Mouse (Mus musculus) yolk sac, embryonic 10.5 days (tissue): ENCODE data around the gene Cog1.
A peak's percentile ranks its signal among the peaks of the same experiment; 100 is the strongest.

Source experiments
- DNase-seq: peaks from one replicate; pipeline ENCODE4 v3.0.0-alpha.2; 2017; ENCODE audit warnings: low spot score

Gene Cog1

GRCm38 (mm10) chr11:113699643-113700042, 50.7 kb downstream of the Cog1 start:
- DNase-seq: no peak

GRCm38 (mm10) chr11:113703758-113704157, 54.8 kb downstream of the Cog1 start:
- DNase-seq: peak; percentile 63

GRCm38 (mm10) chr11:113705966-113706652, 57.1 kb downstream of the Cog1 start:
- no peak for DNase-seq

GRCm38 (mm10) chr11:113708629-113709213, 59.8 kb downstream of the Cog1 start:
- no peak for DNase-seq

DNA sequence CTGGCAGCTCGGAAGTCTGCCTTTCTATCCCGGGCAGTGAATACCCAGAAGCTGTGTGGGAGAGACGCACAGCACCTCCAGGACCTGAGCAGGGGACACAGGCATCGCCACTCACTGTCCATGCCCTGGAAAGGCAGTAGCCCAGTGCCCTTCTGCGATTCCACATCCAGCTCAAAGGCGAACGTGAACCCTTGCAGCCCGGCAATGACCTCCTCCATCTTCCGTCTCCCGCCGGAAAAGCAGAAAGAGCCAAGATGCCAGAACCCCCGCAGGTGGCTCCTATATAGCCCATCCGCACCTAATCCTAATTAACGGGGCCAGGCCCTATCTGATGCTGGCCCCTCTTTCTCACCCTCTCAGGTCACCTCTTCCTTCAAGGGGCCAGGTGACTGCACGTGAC, 60.3 kb downstream of the Cog1 start:
- no peak for DNase-seq

GRCm38 (mm10) chr11:113709731-113710256, 60.8 kb downstream of the Cog1 start, which contains the start of gene Cpsf4l:
Gene Cpsf4l (minus strand): TSS chr11:113710017.
- no peak for DNase-seq

- DNase-seq: peak; percentile 12
Measured at GRCm38 (mm10) chr11:113710257-113710777, 61.3 kb downstream of the Cog1 start.

DNA sequence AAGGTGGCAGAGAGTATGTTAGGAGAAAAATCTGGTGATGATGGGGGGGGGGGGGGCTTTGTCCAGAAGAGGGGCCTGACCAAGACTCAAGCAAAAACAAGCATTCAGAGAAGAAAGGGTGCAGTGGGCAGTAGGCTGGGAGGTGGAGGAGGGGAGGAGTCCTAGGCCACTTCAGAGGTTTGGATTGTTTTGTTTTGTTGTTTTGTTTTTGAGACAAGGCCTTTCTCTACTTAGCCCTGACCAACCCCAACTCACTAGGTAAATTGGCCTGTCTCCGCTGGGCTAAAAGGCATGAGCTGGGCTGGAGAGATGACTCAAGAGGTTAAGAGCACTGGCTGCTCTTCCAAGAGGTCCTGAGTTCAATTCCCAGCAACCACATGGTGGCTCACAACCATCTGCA, 62.1 kb downstream of the Cog1 start:
- DNase-seq: no peak

GRCm38 (mm10) chr11:113715078-113715674, 66.2 kb downstream of the Cog1 start:
- DNase-seq: no peak

GRCm38 (mm10) chr11:113716132-113716531, 67.2 kb downstream of the Cog1 start:
- no peak for DNase-seq
